Mouse (Mus musculus) thymus, postnatal 36 days (tissue): ENCODE data around the gene Col23a1.

Experiments used
- DNase-seq, 2 experiments: peaks; one replicate each; pipeline ENCODE4 v3.0.0; 2022; ENCODE audit warnings: mixed read lengths in 2 of 2

Col23a1 gene

DNA sequence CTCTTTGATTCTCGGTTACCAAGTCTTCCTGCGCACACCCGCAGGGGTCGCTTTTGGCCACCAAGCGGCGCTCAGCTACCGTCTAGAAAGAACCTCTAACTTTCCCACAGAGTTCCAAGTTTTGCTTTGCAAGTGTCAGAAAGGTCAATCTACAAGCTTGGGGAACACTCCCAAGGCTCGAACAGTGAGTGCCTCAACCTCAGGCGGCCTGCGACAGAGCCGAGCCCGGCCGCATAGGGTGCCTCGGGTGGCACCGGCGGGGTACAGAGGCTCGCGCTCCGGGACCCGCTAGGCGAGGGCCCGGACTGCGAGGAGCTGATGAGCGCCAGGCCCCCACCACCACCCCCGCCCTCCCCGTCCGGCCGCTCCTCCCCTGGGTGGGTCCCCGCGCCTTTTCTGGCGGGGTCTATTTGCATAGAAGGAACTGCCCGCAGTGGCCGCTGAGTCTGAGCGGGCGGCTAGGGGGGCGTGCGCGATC lies at the start of gene Col23a1:
Gene Col23a1 (plus strand): TSS at position 357 of the 478 bp plus-strand sequence.
- DNase-seq: peak; percentile 28 to 34

GRCm38 (mm10) chr11:51242897-51243296 lies 46.8 kb upstream of the Col23a1 start:
- DNase-seq: no peak

DNA sequence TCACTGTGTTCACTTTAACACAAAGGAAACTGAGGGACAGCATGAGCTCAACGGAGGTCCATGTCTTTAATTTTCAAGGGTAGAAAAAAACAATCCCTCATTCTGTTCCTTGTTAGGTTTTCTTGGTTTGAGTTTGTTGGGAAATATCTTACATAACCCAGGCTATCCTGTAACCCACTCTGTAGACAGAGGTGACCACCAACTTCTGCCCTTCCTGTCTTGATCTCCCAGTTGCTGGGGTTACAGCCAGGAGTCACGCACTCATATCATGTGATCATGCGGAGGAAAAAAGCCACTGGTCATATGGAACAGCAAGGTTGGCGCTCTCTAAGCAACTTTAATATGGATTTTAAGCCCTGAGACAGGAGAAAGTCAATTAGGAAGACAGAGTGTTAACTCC lies 32.7 kb upstream of the Col23a1 start:
- no peak for DNase-seq

DNA sequence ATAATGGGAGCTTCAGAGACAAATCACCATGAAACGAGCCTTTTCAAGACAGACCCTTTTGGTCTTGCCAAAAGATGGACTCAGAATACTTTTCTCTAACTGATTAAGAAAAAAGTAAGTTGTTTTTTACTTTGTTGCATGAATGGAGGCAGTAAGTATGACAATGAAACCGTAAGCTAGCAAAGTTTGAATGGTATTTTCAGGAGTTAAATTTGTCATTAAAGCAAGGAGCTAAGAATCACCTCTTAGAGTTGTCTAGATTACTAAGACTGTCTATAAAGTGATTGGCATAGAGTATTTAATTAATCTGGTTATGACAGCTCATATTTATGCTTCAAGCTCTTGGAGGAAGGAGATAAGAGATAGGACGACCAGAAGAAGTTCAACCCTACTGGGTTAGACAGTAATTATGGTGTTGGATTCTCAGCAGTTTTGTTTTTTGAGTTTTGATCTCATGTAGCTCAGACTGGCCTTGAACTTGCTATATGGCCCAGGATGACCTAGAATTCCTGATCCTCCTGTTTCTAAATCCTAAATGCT lies 28.0 kb upstream of the Col23a1 start, which contains the start of gene Clk4:
Gene Clk4 (plus strand): TSS at position 51 of the 540 bp plus-strand sequence.
- no peak for DNase-seq

GRCm38 (mm10) chr11:51262342-51263285 lies 27.1 kb upstream of the Col23a1 start, which contains the start of gene BC049762:
Gene BC049762 (minus strand): TSS chr11:51263046.
- DNase-seq: peak; percentile 99

- DNase-seq: no peak
These were observed 26.4 kb upstream of the Col23a1 start for GRCm38 (mm10) chr11:51263286-51263831.

DNA sequence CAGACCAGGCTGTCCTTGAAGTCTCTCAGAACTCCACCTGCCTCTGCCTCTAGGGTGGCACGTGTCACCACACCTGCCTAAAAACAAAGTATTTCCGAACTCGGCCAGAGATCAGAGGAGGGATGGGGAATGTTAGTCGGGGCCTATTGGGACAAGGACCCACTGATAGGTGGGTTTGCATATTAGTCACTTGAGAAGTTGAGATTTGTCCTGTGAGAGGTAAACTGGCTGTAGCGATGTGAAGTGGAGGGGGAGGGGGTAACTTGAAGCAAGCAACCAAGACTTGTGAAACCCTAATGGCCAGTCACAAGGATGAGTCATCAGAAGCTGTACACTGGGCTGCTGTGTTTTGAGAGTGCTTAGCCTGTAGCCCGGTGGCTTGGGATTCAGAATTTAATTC lies 25.4 kb upstream of the Col23a1 start:
- DNase-seq: peak; percentile 13 to 35

- DNase-seq: peak in 1 of 2 experiments; percentile 8
These were observed 24.4 kb upstream of the Col23a1 start for GRCm38 (mm10) chr11:51265326-51265725.

DNA sequence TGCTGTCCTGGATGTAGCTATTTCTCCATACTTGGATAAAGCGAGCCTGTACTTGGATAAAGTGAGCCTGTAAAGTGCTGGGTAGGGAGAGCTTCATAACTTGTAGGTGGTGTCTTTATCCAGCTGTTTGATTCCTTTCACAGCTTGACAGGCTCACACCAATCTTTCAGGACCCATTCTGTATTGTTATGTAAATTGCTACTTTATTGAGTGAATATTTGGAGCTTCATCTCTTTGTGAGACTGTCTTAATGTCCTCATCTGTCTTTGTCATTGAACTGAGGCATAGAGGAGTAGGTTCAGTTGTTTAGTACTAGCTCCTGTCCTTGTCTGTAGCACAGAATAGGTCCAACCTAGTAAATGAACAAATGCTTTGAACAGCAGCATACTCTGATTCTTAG lies 15.3 kb upstream of the Col23a1 start:
- DNase-seq: no peak

- peak; percentile 9 to 19 for DNase-seq
These were observed 591 bp downstream of the Col23a1 start for GRCm38 (mm10) chr11:51290066-51290955.

- DNase-seq: no peak
These were observed 4.3 kb downstream of the Col23a1 start for GRCm38 (mm10) chr11:51293956-51294530.

DNA sequence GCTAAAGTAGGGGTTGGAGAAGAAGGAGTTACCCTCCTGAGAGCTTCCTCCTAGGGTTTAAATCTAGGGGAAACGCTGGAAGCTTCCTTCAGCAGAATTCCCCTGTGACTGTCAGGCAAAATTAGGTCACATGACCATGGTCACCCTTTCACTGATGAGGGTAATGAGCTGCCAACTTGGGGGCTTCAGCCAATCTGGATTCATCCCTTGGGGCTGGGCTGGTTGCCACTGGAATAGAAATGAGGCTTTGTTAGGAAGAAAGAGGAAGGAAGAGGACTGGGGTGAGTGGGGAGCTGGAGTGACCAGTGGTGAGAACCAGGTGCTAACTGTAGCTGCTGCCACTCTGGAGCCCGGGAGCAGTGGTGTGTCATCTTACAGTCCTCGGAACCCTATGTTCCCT lies 6.0 kb downstream of the Col23a1 start:
- no peak for DNase-seq

DNA sequence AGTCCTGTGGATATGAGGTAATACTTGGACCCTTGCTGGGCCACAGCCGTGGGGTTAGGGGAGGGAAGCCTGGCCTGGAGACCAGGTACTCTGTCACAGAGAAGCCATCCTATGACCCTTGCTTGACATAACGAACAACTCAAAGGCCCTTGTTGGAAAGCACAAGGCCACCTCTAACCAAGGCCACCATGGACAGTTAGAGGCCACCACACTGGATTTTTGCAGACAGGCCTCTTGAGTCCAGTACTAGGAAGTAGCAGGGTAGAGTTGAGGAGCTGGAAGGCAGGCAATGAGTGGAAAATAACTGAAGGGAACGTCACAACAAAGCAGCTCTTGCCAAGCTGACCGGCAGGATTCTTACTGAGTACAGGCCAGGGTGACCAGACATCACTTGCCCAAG lies 9.0 kb downstream of the Col23a1 start:
- no peak for DNase-seq

- DNase-seq: no peak
These were observed 12.7 kb downstream of the Col23a1 start for GRCm38 (mm10) chr11:51302396-51302795.

DNA sequence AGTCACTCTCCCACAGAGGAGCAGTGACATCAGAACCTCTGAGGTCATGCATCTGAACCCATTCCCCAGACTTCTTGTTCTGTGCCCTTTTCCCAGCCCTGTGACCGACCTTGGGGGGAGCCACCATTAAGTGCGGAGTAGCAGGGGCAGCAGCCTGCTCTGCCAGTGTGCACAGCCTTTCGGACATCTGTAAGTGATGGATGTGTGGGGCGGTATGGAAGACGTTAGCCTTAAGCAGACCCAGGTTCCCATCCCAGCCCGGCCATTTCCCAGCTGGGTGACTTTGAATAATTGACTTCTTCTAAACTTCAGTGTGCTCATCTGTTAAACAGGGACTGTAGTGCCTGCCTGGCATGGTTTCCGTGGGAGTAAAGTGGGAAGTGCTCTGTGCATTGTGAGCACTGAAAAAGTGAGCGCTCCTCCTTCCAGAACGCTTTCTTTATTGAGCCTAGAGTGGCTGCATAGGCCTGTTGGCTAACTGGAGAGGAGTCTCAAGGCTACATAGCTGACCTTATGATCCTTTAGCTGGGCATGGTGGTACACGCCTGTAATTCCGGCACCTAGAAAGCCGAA lies 14.3 kb downstream of the Col23a1 start:
- DNase-seq: no peak

- no peak for DNase-seq
These were observed 18.6 kb downstream of the Col23a1 start for GRCm38 (mm10) chr11:51308306-51308705.

- no peak for DNase-seq
These were observed 22.1 kb downstream of the Col23a1 start for GRCm38 (mm10) chr11:51311846-51312245.

DNA sequence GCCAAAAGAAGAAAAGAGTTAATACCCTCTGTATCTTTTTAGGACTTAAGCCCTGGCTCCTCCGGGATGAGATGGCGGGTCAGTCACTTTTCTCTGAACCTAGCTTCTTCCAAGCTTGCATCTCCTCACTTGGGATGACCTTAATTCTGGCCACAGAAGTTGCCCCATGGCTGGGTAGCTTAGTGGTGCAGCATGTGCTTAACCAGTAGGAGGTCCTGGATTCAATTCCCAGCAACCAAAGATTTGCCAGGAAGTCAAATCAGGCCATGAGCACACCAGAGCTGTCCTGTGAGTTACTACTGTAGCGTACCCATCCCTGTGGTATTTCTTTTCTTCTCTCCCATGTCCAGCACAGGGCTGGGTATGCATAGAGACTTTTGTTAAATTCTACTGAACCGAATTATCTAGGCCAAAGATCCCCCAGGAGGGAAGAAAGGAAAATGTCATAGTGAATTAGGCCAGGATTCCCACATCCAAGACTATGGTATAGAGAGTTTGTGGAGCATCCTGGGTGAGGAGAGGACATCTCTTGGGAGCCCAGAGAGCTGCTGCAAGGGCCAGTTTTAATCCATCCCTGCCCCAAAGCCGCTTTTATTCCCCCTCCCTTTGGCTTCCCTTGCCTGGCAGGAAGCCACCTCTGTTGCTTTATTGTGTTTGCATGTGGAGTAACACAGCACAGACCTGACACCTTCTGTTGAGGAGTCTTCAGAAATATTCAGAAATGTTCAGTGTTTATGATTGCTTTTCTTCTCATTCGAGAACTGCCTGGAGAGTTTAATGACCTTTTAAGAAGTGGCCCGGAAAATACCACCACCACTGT lies 26.5 kb downstream of the Col23a1 start:
- DNase-seq: no peak

DNA sequence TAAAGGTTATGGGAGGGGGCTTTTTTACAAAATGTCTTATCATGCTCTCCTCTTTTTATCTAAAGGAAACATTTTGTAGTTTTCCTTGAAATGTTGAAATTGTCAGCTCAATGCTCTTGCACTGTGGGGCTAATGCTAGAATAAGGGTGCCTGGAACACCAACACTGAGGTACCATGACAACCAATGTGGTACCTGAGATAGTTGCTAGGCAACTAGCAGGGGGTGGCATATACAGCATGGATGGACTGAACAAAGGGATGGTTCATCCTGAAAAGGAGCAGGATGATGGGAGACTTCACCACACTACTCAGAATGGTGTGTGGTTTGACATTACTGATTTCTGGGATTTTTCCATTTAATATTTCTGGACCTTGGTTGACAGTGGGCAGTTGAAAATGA lies 30.9 kb downstream of the Col23a1 start:
- DNase-seq: no peak

DNA sequence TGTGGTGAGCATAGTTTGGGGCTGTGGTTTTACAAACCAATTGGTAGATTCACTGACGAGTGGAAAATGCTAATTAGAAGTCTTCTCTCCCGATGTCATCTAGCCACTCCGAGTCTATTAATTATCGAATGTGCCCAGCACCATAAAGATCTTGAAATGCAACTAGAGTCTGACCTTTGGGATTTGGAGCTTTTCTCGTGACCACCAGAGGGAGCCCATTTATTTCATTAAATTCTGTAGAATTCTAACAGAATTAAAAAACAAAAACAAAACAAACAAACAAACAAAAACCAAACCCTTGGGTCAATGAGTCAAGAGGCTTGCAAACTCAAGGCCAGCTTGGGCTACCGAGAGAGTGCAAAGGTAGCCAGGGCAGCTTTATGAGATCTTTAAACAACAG lies 37.2 kb downstream of the Col23a1 start:
- DNase-seq: no peak

GRCm38 (mm10) chr11:51328387-51328942 lies 38.7 kb downstream of the Col23a1 start:
- DNase-seq: no peak
